Mouse (Mus musculus) forebrain, postnatal 0 days (tissue): Measurements from ENCODE around the gene Slc6a8. TPM values are rescaled to one million over a fixed set of nuclear protein-coding genes. Genes with fewer than 3 reads are reported as not detected.

ENCODE experiments used
- ATAC-seq: fragments of 200-750 bp; cut with Nextera tagmentation; 2 replicates; pipeline ENCODE4 v1.8.0; 2017; ENCODE audit warnings: mild to moderate bottlenecking, moderate library complexity
- DNase-seq: peaks from one replicate; pipeline ENCODE4 v3.0.0-alpha.2; 2015
- H3K27ac ChIP-seq: fragments of 300-500 bp; sonication (generic); 2 replicates; pipeline ENCODE4 v1.5.1; 2014; ENCODE audit warnings: low read depth, mild to moderate bottlenecking, antibody characterized with exemption, low read length, moderate library complexity, mixed read lengths
- H3K27me3 ChIP-seq: fragments of 300-500 bp; sonication (generic); 2 replicates; pipeline ENCODE4 v1.6.1; 2014; ENCODE audit warnings: mild to moderate bottlenecking, low read length, mixed read lengths; ENCODE audit not compliant: insufficient read depth
- H3K36me3 ChIP-seq: fragments of 300-500 bp; sonication (generic); 2 replicates; pipeline ENCODE4 v1.6.1; 2014; ENCODE audit warnings: mild to moderate bottlenecking, moderate library complexity; ENCODE audit not compliant: insufficient read depth
- H3K4me1 ChIP-seq: fragments of 300-500 bp; sonication (generic); 2 replicates; pipeline ENCODE4 v1.6.1; 2014; ENCODE audit warnings: antibody characterized with exemption; ENCODE audit not compliant: insufficient read depth
- H3K4me2 ChIP-seq: fragments of 300-500 bp; sonication (generic); 2 replicates; pipeline ENCODE4 v1.6.1; 2014; ENCODE audit warnings: low read depth, mild to moderate bottlenecking, moderate library complexity
- H3K4me3 ChIP-seq: fragments of 300-500 bp; sonication (generic); 2 replicates; pipeline ENCODE4 v1.5.1; 2014; ENCODE audit warnings: low read depth, low read length, mixed read lengths
- H3K9ac ChIP-seq: fragments of 300-500 bp; sonication (generic); 2 replicates; pipeline ENCODE4 v1.6.1; 2014; ENCODE audit warnings: mild to moderate bottlenecking
- H3K9me3 ChIP-seq: fragments of 300-500 bp; sonication (generic); 2 replicates; pipeline ENCODE4 v1.6.1; 2016; ENCODE audit warnings: low read length
- CTCF ChIP-seq: sonication (generic); IDR thresholded peaks from 2 replicates; pipeline ENCODE4 v1.5.1; 2016; ENCODE audit warnings: antibody characterized with exemption, control low read depth, low read depth
- WGBS: fragments of 180-500 bp; shearing (Covaris S2); extraction: QIAGEN DNeasy Blood & Tissue Kit; methylation state at CpG from one replicate; pipeline ENCODE4 v1.1.7; 2014; 5-methylcytosine and 5-hydroxymethylcytosine counted together
- polyA plus RNA-seq: library from polyadenylated mRNA; unstranded; fragments of >200 nt; fragmentation: Nextera tagmentation; extraction: Ambion mirVana; gene quantifications from 2 replicates; pipeline ENCODE4 v1.2.1, GENCODE M21; 2015
- total RNA-seq: library from RNA; depleted of rRNA; stranded (reverse); fragments of >200 nt; gene quantifications from 2 replicates; pipeline ENCODE4 v1.2.3, GENCODE M21; 2014; rRNA removed

Slc6a8 gene
- total and polyA plus RNA-seq, 2 experiments from 2014 or later = 5.8 to 45.4 TPM

- TF ChIP-seq CTCF = no peak
- ATAC-seq (peak; percentile 33), DNase-seq (peak; percentile 3)
- peak overlapping the region; percentile 48 for H3K4me3 ChIP-seq
- peak overlapping the region; percentile 61 for H3K4me2 ChIP-seq
- H3K4me1 ChIP-seq = no peaks in the 10 kb centered on the region
- 36% methylated on average over 30 of the region's 30 CpGs for WGBS
- H3K9me3 ChIP-seq = no peaks in the 10 kb centered on the region
- no peaks in the 10 kb centered on the region for H3K36me3 ChIP-seq
- H3K9ac ChIP-seq = peak overlapping the region; percentile 59
- peak overlapping the region; percentile 78 for H3K27ac ChIP-seq
- H3K27me3 ChIP-seq = no peaks in the 10 kb centered on the region
Measured at GRCm38 (mm10) chrX:73716709-73717545, 44.0 kb downstream of the Slc6a8 start.

GRCm38 (mm10) chrX:73717667-73718066 lies 44.7 kb downstream of the Slc6a8 start:
- peak overlapping the region; percentile 59; the same call in 1 of the 2 replicates for H3K9ac ChIP-seq
- no peak for DNase-seq
- 64% methylated on average over 11 of the region's 11 CpGs for WGBS
- no peaks in the 10 kb centered on the region for H3K4me1 ChIP-seq
- no peak for ATAC-seq
- H3K9me3 ChIP-seq = no peaks in the 10 kb centered on the region
- no peaks in the 10 kb centered on the region for H3K27me3 ChIP-seq
- no peak for TF ChIP-seq CTCF
- no peak overlapping the region; the same call in 1 of the 2 replicates for H3K4me3 ChIP-seq
- H3K36me3 ChIP-seq = no peaks in the 10 kb centered on the region
- H3K4me2 ChIP-seq = peak overlapping the region; percentile 61
- no peak overlapping the region for H3K27ac ChIP-seq

DNA sequence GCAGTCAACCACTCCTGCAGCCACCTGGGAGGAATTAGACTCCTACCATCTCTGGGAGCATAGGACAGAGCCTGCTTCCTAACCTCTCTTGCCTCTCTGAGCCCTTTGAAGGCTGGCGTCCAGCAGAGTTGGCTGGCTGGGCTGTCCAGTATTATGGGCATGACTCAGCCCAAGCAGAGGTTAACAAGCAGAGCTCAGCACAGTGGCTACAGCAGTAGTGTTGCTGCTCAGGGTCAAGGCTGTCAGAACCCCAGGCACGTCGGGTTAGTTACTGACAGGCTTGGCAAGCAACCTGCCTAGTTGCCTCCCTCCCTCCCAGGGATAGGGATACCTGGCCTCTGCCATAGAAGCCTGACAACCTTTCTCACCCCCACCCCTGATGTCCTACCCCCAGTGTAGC lies 45.3 kb downstream of the Slc6a8 start:
- no peak for TF ChIP-seq CTCF
- no peaks in the 10 kb centered on the region for H3K4me1 ChIP-seq
- H3K36me3 ChIP-seq = no peaks in the 10 kb centered on the region; the same call in 1 of the 2 replicates
- no peak overlapping the region for H3K27ac ChIP-seq
- ATAC-seq (no peak), DNase-seq (no peak)
- 0 out of 2 replicates have a peak overlapping the region, but pooled peaks have one; percentile 5 for H3K4me2 ChIP-seq
- 45% methylated on average over 3 of the region's 3 CpGs for WGBS
- H3K4me3 ChIP-seq = no peak overlapping the region
- no peaks in the 10 kb centered on the region for H3K27me3 ChIP-seq
- H3K9ac ChIP-seq = no peak overlapping the region
- H3K9me3 ChIP-seq = no peaks in the 10 kb centered on the region

DNA sequence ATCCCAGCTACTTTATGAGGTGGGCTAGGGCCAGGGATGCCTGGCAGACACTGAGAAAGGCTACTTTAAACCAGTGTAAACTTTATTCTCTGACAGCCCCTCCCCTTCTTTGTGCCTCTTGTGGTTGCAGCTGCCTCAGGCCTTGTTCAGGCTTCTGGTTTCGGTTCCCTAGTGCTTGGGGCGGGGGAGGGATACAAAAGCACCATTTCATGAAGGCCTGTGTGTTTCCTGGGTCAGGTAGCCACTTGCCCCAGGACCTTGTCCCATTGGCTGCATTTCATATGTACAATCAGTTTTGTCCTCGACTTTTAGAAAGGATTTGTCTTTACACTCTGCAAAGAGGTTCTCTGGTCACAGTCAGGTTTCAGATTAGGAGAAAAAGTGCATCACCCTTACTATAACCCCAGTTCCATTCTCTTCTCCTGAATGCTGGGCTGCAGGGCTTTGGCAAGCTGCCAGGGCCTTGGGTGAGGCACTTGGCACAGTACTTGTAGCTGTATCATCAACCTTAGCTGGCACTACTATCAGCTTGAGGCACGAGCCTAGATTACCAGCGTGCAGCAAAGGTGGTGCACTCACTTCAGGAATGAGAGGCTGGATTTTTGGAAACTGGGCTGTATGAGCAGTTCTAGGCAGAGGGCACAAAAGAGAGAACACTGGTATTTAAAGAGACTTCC lies 45.9 kb downstream of the Slc6a8 start:
- WGBS = 33% methylated on average over 5 of the region's 5 CpGs
- H3K27ac ChIP-seq = no peak overlapping the region
- H3K4me1 ChIP-seq = no peaks in the 10 kb centered on the region
- H3K36me3 ChIP-seq = no peaks in the 10 kb centered on the region; the same call in 1 of the 2 replicates
- H3K27me3 ChIP-seq = no peaks in the 10 kb centered on the region
- ATAC-seq (no peak), DNase-seq (no peak)
- H3K4me2 ChIP-seq = no peak overlapping the region
- H3K9me3 ChIP-seq = no peaks in the 10 kb centered on the region
- no peak for TF ChIP-seq CTCF
- H3K9ac ChIP-seq = no peak overlapping the region
- no peak overlapping the region for H3K4me3 ChIP-seq

DNA sequence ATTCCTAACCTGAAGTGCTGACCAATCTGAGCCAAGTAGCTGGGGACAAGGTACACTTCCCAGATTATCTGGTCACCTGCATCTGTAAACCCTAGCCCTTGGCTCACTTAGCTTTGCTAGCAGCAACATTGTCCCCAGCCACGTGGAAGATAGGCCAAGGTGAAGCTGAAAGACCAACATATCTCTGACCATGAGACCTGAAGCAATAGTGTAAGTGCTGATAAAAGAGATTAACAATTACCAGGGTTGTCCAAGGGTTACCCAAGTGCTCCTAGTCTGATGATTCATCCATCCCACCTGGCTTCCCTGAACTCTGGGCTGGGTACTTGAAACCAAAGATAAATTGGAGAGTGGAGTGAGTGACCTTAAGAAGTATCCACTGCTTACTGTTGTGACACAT lies 58.0 kb downstream of the Slc6a8 start:
- Histone ChIP-seq H3K9me3 (no peaks in the 10 kb centered on the region), H3K27me3 (no peaks in the 10 kb centered on the region), H3K4me3 (no peak overlapping the region), H3K27ac (no peak overlapping the region), H3K4me1 (no peaks in the 10 kb centered on the region), H3K36me3 (no peaks in the 10 kb centered on the region), H3K9ac (no peak overlapping the region), H3K4me2 (no peak overlapping the region)
- no peak for TF ChIP-seq CTCF
- ATAC-seq = no peak
- DNase-seq = no peak
- 62% methylated on average over 1 of the region's 1 CpGs for WGBS

Other genes with a start within 250 kb of the Slc6a8 start
- not detected in 2 replicates for gene Trex2, start 237.8 kb upstream of the Slc6a8 start, total RNA-seq
- gene Trex2, start 237.8 kb upstream of the Slc6a8 start, polyA plus RNA-seq = not detected in 2 replicates
- 25.3 and 33.2 TPM in 2 replicates for gene Haus7, start 214.1 kb upstream of the Slc6a8 start, total RNA-seq
- gene Haus7, start 214.1 kb upstream of the Slc6a8 start, polyA plus RNA-seq = 50.3 and 60.8 TPM in 2 replicates
- gene Bgn, start 189.5 kb upstream of the Slc6a8 start, total RNA-seq = 24.8 and 39.7 TPM in 2 replicates
- gene Bgn, start 189.5 kb upstream of the Slc6a8 start, polyA plus RNA-seq = 17.7 and 18.3 TPM in 2 replicates
- gene Atp2b3, start 170.1 kb upstream of the Slc6a8 start, total RNA-seq = 21.4 and 26.0 TPM in 2 replicates
- 3.9 and 5.5 TPM in 2 replicates for gene Atp2b3, start 170.1 kb upstream of the Slc6a8 start, polyA plus RNA-seq
- 0.19 and 0.92 TPM in 2 replicates for gene Dusp9, start 33.7 kb upstream of the Slc6a8 start, total RNA-seq
- 0.23 and 0.28 TPM in 2 replicates for gene Dusp9, start 33.7 kb upstream of the Slc6a8 start, polyA plus RNA-seq
- gene Pnck, start 13.0 kb upstream of the Slc6a8 start, total RNA-seq = 104 and 117 TPM in 2 replicates
- 136 and 145 TPM in 2 replicates for gene Pnck, start 13.0 kb upstream of the Slc6a8 start, polyA plus RNA-seq
- gene Bcap31, start 43.0 kb downstream of the Slc6a8 start, total RNA-seq = 41.9 and 45.4 TPM in 2 replicates
- 113 and 121 TPM in 2 replicates for gene Bcap31, start 43.0 kb downstream of the Slc6a8 start, polyA plus RNA-seq
- 11.7 and 13.8 TPM in 2 replicates for gene Abcd1, start 43.4 kb downstream of the Slc6a8 start, total RNA-seq
- gene Abcd1, start 43.4 kb downstream of the Slc6a8 start, polyA plus RNA-seq = 6.7 and 7.6 TPM in 2 replicates
- gene Plxnb3, start 83.9 kb downstream of the Slc6a8 start, total RNA-seq = 0.62 and 1.6 TPM in 2 replicates
- gene Plxnb3, start 83.9 kb downstream of the Slc6a8 start, polyA plus RNA-seq = 0.29 and 0.45 TPM in 2 replicates
- gene Srpk3, start 101.3 kb downstream of the Slc6a8 start, total RNA-seq = 0.14 and 0.62 TPM in 2 replicates
- 0.91 and 0.99 TPM in 2 replicates for gene Srpk3, start 101.3 kb downstream of the Slc6a8 start, polyA plus RNA-seq
- 177 and 186 TPM in 2 replicates for gene Idh3g, start 113.7 kb downstream of the Slc6a8 start, total RNA-seq
- 208 and 213 TPM in 2 replicates for gene Idh3g, start 113.7 kb downstream of the Slc6a8 start, polyA plus RNA-seq
- 107 and 169 TPM in 2 replicates for gene Ssr4, start 113.9 kb downstream of the Slc6a8 start, total RNA-seq
- gene Ssr4, start 113.9 kb downstream of the Slc6a8 start, polyA plus RNA-seq = 167 and 186 TPM in 2 replicates
- 239 and 252 TPM in 2 replicates for gene Pdzd4, start 151.8 kb downstream of the Slc6a8 start, total RNA-seq
- gene Pdzd4, start 151.8 kb downstream of the Slc6a8 start, polyA plus RNA-seq = 3.4 and 4.0 TPM in 2 replicates
- gene Avpr2, start 219.0 kb downstream of the Slc6a8 start, total RNA-seq = not detected in 2 replicates
- not detected in 2 replicates for gene Avpr2, start 219.0 kb downstream of the Slc6a8 start, polyA plus RNA-seq
- gene L1cam, start 223.0 kb downstream of the Slc6a8 start, total RNA-seq = 225 and 256 TPM in 2 replicates
- 75.9 and 100 TPM in 2 replicates for gene L1cam, start 223.0 kb downstream of the Slc6a8 start, polyA plus RNA-seq
- gene Arhgap4, start 248.7 kb downstream of the Slc6a8 start, total RNA-seq = 2.0 and 4.8 TPM in 2 replicates
- gene Arhgap4, start 248.7 kb downstream of the Slc6a8 start, polyA plus RNA-seq = 1.1 and 1.6 TPM in 2 replicates
- gene Naa10, start 248.8 kb downstream of the Slc6a8 start, total RNA-seq = 68.9 and 71.2 TPM in 2 replicates
- gene Naa10, start 248.8 kb downstream of the Slc6a8 start, polyA plus RNA-seq = 92.1 and 100 TPM in 2 replicates